Mouse (Mus musculus) lung, postnatal 0 days (tissue): ENCODE data around the gene Lrrc36.

Experiments
- CTCF ChIP-seq: IDR thresholded peaks from 2 replicates; pipeline ENCODE4 v1.5.1; 2016; ENCODE audit warnings: antibody characterized with exemption, mild to moderate bottlenecking
- EP300 ChIP-seq: IDR thresholded peaks from 2 replicates; pipeline ENCODE4 v1.6.1; 2016; ENCODE audit warnings: antibody characterized with exemption, mild to moderate bottlenecking, control low read depth

GRCm38 (mm10) chr8:105438865-105439264, 25.5 kb downstream of the Lrrc36 start:
- TF ChIP-seq CTCF (peak; percentile 67), EP300 (no peak)
